ENCODE assay signal across 13 mouse cellular contexts in the genomic region with DNA sequence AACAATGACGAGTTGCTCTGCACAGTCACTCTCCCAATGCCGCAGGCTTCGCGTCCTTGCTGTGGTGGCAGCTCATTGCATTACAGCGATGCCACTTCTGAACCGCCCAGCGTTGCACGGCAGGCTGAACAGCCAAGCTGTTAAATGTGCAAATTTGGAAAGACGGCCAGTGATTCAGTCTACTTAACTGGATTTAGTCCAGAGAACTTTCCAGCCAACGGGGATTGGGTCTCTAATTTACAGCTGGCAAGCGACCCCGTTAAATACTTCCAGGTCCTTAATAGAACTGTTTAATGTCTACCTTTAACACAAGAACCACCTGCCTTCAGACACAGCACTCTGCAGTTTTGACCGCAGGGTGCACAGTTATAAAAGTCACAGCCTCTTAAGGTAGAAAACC.
DNase-seq lines count a peak whose midpoint lies in the region; ATAC-seq and TF ChIP-seq lines count a peak whose summit lies in the region.
"Had no signal": no experiment of that assay in that cellular context is flagged by ENCODE, and none has a peak within 500 bp of the region (broad histone marks: within the 10 kb centered on the region; RNA-seq: fewer than 3 reads in every experiment).

No protein-coding gene starts in this region.

- H3K9me3 ChIP-seq in intestine, embryonic 16.5 days (ENCODE audit: control insufficient read depth, low read length) = no peaks in the 10 kb centered on the region
- H3K9me3 ChIP-seq: midbrain, embryonic 10.5 days; neural tube, embryonic 13.5 days had no signal

- DNase-seq in cerebellum, postnatal 25 days = peak; percentile 21 to 43
- no peak for DNase-seq in cerebellum, adult 18-20 months
- peak; percentile 24 for DNase-seq in left cerebral cortex, postnatal 4 days
- no peak for DNase-seq in left cerebral cortex, adult 2 months (ENCODE audit: extremely low spot score in 1 of 2, low spot score in 2 of 2)
- peak; percentile 18 for DNase-seq in kidney, postnatal 10 days
- peak; percentile 26 to 31 for DNase-seq in right cerebral cortex, postnatal 10 days (ENCODE audit: low spot score in 2 of 2)
- no peak for DNase-seq in spleen, adult 12 weeks (ENCODE audit: low spot score)
- DNase-seq: cerebellum, postnatal 36 days; thymus, postnatal 25 days had no signal

- H3K27me3 ChIP-seq in intestine, embryonic 16.5 days (replicated peaks; ENCODE audit: control insufficient read depth, insufficient read depth, low read length) = no peaks in the 10 kb centered on the region
- H3K27me3 ChIP-seq: neural tube, embryonic 13.5 days had no signal

- H3K27ac ChIP-seq in left cerebral cortex, adult 2 months = no peak overlapping the region
- no peak overlapping the region for H3K27ac ChIP-seq in intestine, embryonic 16.5 days (ENCODE audit: low read length)
- H3K27ac ChIP-seq: midbrain, embryonic 10.5 days; neural tube, embryonic 13.5 days had no signal

- no peaks in the 10 kb centered on the region for H3K36me3 ChIP-seq in intestine, embryonic 16.5 days (ENCODE audit: control insufficient read depth, insufficient read depth, low read length)
- H3K36me3 ChIP-seq: midbrain, embryonic 10.5 days; neural tube, embryonic 13.5 days had no signal

- no peak; the same call in 1 of the 2 replicates for TF ChIP-seq CTCF in left cerebral cortex, adult 2 months (IDR thresholded peaks at IDR 0.05)

- no peak overlapping the region for H3K4me3 ChIP-seq in left cerebral cortex, adult 2 months
- no peak overlapping the region for H3K4me3 ChIP-seq in intestine, embryonic 16.5 days (ENCODE audit: low read length)
- H3K4me3 ChIP-seq: erythroblast, embryonic 14.5 days; midbrain, embryonic 10.5 days; neural tube, embryonic 13.5 days had no signal

- no peak for ATAC-seq in intestine, embryonic 16.5 days

- no peak overlapping the region for H3K4me2 ChIP-seq in intestine, embryonic 16.5 days (ENCODE audit: low read depth, low read length)
- H3K4me2 ChIP-seq: neural tube, embryonic 13.5 days had no signal

- 70% methylated on average over 13 of the region's 13 CpGs for WGBS in intestine, embryonic 16.5 days

- no peak overlapping the region for H3K9ac ChIP-seq in intestine, embryonic 16.5 days (ENCODE audit: low read depth, low read length)
- H3K9ac ChIP-seq: neural tube, embryonic 13.5 days had no signal

- 0 out of 2 replicates have a peak, but pooled peaks cover 4% of the 10 kb centered on the region for H3K4me1 ChIP-seq in intestine, embryonic 16.5 days (ENCODE audit: control insufficient read depth, insufficient read depth, low read length)

- intact Hi-C loops in left cerebral cortex, postnatal 4 days (cut with DNase I) = no loop called here
- intact Hi-C loops in left cerebral cortex, adult 2 months (cut with DNase I) = no loop called here

Comparison
In these comparisons a context has a peak if more than half of its experiments do, and no peak if none do; other contexts are left out.
1. DNase-seq: peak in cerebellum, postnatal 25 days (2 of 2), left cerebral cortex, postnatal 4 days (single experiment), kidney, postnatal 10 days (single experiment) and right cerebral cortex, postnatal 10 days (2 of 2); none in cerebellum, adult 18-20 months (0 of 2), left cerebral cortex, adult 2 months (0 of 2) and spleen, adult 12 weeks (single experiment).